Mouse (Mus musculus) forelimb bud, embryonic 11.5 days (tissue): ENCODE measurements around the gene Clrn3.
"Not testable (repeated sequence)": the region's sequence is repeated elsewhere in the genome, so short reads cannot be mapped to it uniquely, and the experiment has no call there.

Experiments
- DNase-seq: peaks from one replicate; pipeline ENCODE4 v3.0.0-alpha.2; 2012; ENCODE audit warnings: low read depth, low spot score

Gene Clrn3

DNA sequence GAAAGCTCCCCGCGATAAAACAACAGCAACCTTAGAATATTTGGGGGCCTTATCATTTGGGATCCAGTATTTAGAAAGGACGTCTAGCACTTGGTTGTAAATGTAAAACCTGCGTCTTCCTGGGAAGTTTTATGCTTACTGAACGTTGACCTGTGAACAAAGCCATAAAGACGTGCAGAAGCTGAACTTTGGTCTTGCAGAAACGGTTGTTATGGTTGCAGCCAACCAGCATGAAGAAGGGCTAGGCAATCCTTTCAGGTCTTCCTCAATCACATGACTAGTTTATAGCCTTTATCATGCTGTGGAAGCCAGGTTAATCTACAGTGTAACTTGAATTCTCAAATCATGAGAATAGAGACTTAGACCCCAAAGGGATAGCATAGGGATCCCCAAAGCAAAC, at the start of gene Clrn3:
Clrn3 (minus strand) TSS at position 140 of the 400 bp plus-strand sequence.
- DNase-seq, result no peak

DNA sequence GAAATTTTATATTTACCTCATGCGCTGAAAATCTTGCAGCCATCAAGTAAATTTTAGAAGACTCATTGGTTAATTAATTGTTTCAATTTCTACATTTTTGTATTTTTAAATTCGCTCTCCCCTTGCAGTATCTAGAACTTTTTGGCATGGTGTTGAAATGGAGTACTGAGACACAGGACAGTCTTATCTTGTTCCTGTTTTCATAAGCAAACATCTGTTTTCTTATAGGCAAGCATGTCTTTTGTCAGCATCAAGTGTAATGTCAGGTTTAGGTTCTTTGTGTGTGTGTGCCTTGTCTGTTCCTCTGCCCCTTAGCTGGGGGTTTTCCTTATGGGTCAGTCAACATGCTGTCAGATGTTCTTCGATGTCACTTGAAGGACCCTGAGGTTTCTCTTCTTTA, 47.9 kb upstream of the Clrn3 start:
- DNase-seq, result no peak

DNA sequence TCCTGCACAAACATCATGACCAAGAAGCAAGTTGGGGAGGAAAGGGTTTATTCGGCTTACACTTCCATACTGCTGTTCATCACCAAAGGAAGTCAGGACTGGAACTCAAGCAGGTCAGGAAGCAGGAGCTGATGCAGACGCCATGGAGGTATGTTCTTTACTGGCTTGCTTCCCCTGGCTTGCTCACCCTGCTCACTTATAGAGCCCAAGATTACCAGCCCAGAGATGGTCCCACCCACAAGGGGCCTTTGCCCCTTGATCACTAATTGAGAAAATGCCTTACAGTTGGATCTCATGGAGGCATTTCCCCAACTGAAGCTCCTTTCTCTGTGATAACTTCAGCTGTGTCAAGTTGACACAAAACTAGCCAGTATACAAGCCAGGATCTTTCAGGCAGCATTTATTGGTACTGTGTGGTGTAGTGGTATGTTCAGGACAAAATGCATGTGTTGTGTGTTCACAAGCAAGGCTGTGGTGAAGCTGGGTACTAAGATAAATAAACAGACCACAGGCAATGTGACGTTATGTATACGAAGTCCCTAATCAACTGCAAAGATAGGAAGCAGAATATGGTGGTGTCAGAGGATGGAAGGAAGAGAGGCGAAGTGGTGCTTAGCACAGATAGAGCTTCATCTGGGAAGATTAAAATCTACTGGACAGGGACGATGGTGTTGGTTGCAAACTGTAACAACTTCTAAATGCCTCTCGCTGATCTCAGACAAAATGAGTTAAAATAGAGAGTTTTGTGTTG, 47.0 kb upstream of the Clrn3 start:
- not testable (repeated sequence) for DNase-seq

DNA sequence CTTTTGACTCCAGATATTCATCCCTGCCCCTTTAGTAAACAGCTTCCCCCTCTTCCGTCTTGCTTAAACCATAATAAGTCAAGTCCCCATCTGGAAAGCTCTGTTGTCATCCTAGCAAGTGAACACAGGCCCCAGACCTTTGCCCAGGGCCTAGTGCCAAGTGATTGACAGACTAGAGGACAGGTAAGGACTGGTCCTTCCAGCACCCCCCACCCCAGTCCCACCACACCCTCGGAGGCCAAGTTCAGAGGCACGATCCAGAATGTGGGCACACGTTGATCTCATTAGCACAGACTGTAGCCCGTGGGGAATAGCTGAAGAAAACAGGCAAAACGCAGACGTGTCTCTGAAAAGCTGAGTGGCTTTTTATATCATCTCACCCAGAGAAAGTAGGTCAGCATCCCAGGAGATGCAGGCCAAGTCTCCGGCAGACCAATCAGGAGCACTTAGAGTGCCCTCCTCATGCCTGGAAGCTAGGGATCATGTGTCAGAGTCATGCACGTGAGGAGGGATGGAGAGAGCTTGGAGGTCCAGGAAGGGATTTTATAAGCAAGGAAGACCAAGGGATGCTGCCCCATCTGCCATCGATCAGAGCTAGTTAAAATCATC, 43.6 kb upstream of the Clrn3 start:
- DNase-seq, result peak; percentile 30

DNA sequence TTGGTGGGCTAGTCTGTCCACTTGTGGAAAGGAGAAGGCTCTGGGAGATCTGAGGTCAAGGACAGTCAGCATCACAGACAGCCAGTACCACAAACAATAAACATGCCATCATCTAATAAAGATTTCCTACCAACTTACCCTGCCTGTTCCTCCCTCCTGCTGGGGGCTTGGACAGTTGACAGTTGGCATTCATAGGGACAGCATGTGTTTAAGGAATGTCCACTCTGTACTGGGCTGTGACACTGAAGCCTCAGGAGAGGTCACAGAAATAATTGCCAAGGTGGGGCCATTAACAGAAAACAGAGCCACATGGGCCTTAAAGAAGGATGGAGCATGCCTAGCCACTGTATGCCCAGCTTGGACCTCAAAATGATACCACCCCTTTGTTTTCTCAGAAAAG, 42.9 kb upstream of the Clrn3 start:
- DNase-seq, result no peak

DNA sequence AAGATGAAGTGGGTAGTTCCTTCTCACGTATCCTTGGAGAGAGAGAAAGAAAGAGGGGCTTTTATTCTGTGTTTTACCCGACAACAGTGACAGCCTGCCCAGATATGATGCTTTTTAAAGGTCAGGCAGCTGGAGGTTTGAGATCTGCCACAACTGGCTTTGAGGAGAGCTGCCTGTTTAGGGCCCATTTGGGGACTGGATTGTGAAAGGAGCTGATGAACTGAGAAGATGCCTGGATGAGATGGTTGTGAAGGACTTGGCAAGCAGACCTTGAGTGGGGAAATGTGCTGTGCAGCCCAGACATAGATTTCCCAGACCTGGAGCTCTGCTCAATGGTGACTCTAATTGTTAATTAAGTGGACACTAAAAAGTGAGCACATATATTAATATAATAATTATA, 40.1 kb upstream of the Clrn3 start:
- DNase-seq, result no peak

DNA sequence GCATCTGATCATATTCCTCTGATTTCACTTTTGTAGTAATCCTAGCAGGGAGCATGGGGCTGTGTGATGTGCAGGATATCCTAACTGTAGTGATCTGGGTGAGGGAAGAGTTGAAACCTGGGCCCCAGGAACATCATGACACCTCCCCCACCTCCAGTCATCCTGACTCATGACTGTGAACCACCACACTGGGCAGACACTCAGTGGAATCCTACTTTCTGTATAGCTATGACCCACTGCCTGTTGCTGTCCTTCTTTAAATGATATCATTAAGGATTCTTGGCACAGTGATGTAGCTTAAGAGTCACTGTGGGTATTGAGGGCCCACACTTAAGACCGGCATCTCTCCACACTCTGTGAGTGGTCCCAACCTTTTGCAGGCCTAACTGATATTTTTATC, 39.1 kb upstream of the Clrn3 start:
- DNase-seq, result no peak

DNA sequence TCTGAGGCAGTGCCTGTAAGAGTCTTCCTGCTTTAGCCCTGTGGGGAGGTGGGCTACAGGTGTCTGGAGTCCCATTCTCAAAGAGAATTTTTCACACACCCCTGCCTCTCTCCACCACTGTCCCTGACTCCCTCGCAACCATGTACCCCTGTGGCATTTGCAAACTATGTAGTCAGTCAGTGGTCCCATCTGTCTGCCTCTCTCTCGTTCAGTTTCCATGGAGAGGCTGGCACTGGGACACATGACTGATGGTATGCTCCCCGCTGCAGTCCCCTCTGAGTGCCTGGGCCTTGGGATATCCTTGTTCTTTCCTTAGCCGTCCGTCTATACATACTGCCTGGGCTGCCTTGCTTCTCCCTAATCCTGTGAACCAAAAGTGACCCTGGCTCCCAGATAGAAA, 37.6 kb upstream of the Clrn3 start:
- no peak for DNase-seq

DNA sequence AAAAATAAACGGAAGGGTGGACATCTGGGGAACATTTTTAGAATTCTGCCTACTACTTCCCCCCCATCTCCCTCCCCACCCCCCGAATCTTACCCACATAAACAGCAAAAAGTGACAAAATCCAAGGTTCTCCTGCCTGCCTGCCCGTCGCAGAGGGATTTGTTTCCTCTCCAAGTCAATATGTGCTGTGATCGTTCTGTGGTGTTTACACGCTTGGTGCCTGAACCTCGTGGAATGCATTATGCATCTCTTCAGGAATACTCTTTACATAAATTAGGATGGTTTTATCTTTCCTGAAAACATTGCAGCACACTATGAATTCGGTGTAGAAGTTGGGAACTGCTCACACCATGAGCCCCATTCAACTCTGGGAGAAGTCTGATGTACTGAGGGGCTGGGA, 35.6 kb upstream of the Clrn3 start:
- DNase-seq, result no peak

DNA sequence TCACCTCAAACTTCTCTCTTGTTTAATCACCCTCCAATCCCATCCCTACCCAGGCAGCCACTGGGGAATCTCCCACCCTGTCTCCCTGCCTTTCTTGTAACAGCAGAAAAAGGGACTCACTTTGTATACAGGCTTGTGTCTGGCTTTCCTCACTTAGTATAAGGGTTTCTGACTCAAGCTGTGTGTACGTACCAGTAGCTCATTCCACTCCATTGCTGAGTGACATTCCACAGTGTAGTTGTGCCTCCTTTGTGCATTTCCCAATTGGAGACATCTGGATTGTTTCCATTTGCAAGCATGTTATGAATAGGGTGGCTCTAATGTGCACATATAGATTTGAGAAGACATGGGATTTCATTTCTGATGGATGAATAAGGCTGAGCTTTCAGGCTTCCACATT, 31.8 kb upstream of the Clrn3 start:
- DNase-seq, result no peak

DNA sequence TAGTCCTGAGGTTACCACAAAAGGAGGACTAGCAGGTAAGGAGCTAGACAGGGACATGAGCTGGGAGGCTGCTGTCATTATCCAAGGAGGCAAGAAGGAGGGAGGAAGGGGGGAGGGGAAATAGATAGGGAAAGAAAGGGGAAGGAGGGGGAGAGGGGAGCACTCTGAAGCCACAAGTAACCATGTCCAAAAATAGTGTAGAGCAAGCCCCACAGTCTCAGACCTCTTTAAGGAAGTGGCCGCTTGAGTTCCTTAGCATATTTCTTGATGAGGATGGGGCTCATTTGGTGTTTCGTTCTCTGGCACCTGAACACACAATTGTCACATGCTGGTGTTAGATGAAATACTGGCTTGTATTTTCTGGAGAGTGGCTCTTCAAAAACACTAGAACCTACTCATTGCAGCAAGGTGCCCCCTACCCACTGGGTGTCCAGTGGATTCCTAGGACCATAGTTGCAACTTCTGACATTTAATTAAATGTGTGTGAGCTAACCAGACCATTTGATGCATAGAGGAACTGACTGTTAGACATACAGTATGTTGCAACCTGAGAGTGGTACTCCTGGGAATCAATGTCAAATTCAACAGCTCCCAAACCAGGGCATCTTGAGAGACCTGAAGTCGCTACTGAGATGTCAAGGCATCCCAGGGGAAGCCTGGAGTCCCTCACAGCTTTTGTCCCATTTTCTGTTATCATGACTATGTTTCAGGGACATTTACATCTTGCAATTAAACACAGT, 28.4 kb upstream of the Clrn3 start:
- DNase-seq, result no peak

DNA sequence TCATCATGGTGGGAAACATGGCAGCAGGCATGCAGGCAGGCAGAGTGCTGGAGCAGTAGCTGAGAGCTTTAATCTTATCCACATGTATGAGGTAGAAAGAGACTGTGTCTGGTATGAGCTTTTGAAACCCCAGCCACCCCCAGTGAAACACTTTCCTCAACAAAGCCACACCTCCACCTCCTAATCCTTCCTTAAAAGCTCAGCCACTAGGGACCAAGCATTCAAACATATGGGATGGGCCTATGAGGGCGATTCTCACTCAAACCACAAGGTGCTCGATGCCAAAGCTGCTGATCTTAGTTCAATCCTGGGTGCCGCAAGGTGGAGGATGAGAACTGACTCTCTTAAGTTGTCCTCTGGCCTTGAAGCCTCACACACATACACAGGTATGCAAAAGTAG, 25.1 kb upstream of the Clrn3 start:
- DNase-seq, result no peak

DNA sequence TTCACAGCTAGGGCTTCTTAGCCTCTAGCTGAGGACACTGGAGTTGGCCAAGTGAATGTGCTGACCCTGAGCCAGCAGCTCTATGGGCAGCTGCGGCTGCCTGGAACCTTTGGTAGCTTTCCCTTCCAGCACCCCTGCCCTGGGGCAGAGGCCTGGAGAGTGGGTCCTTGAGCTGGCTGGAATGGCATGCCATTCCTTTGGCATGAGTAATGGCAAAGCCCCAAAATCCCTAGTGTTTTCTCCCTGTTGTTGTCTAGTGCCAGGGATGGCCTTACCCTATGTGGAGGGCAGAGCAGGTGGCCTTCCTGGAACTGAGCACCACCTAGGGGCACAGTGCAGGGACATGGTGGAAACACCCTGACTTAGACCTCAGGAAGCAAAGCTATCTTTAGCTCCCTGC, 23.1 kb upstream of the Clrn3 start:
- DNase-seq, result no peak

DNA sequence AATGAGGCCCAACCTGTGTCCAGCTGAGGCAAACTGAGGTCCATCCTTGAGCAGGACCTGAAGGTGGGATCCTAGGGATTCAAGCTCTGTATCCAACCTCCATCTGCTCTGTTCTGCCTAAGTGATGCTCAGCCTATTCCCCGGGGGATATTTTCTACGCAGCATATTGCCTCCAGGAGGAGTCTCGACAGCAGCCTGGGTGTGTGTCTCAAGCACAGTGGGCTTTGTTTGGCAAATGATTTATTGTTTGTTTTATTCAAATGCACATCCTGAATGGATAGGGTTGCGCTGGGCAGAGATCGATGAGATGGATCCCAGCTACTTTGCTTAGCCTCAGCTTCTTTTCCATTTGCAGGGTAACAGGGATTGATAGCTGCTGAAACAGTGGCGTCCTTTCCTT, 20.0 kb upstream of the Clrn3 start:
- no peak for DNase-seq

DNA sequence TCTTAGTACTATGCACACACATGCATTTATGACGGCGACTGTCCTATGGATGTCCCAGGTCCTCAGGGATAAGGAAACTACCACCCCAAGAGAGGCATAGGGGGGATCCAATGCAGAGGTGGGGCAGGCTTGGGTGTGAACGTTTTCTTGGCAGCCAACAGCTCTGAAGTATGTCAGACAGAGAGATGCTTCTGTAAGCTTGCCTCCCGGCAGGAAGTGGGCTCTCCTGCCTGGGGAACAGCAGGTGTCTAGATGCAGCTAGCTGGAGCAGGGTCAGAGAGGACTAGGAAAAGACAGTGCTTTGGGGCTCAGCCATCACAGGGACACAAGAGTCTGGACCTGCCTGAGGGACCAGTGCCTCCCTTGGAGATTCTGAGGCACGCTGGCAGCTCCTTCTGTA, 18.1 kb upstream of the Clrn3 start:
- DNase-seq, result no peak

DNA sequence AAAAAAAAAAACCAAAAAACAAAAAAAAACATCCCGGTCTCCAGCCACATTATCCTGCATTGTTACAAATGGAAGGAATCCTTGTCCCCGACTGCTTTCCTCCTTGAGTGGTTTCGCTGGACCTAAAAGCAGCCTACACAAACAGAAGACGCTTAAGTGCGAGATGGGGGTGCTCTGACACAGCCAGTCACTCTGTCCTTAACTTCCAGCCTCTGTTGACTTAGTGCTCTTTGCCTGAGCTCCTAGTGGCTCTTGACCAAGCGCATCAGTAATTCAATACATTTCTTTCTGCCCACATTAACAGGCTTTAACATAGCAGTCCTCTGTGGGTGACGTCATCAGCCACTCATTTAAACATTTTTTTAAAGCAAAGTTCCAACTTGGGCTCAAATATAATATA, 17.5 kb upstream of the Clrn3 start:
- no peak for DNase-seq

DNA sequence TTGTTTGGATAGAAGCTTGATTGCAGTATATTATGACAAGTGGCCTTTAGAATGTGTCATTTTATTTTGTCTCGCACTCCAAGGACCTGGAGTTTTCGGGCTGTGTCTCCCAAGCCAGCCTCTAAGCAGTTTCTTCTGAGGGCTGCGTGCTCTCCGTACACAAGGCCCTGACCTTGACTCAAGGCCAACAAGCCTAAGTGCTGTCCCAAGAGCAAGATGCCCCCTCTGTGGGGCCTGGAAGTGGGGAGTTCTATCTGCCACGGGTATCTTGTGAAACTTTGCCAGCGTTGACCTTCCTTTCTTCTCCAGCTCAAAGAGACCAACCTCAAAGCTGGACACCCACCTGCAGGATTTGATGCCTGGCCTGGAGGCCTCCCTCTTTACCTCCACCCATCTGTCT, 15.9 kb upstream of the Clrn3 start:
- DNase-seq, result no peak

DNA sequence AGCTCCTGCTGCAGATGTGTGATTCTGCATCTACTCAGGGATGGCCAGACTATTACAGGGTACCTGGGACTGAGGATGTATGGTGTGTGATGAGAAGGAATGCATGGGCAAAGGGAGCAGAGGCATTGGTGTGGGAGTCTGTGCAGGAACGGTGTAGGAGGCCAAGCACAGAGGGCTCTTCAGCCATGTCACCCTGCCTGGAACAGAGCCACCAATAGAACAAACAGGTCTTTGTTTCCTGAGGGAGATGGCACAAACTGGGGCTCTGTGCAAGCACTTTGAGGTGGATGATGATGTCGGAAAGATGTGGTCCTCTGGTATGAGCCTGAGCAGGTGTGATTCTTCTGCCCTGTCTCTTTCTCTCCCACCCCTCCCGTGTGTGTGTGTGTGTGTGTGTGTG, 14.6 kb upstream of the Clrn3 start:
- no peak for DNase-seq

DNA sequence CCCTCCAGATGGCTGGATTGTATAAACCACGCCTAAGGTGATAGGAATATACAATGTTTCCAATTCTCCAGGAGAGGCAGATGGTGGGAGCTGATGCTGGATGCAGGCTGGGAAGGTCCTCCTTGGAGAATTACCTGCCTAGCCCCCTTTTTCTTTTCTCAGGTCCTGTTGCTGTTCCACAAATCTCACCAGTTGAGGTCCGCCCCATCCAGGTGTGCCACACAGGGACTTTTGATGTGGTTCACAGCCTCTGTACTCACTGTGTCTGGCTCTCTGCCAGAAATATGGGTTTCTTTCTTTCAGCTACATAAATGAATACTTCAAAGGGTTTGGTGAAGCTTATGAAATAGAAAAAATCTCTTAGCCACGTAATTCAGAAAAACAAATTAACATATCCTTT, 13.8 kb upstream of the Clrn3 start:
- no peak for DNase-seq

DNA sequence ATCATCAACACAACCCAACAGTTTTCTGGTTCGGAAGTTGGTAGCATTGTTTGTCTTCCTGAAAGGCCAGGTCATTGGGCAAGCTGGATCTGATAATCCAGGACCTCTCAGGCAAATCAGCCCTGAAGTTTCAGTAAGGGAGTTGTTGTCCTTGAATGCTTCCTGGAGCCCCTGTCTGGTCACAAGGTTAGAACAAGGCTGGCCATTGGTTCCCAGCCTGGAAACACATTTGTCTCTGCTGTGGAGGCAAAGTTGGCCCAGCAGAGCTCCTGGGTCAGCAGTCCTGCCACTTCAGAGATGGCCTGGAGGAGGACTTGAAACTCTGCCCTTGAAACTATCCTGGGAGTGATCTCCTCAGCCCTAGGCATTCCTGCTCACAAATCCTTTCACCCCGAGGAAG, 11.0 kb upstream of the Clrn3 start:
- DNase-seq, result no peak

DNA sequence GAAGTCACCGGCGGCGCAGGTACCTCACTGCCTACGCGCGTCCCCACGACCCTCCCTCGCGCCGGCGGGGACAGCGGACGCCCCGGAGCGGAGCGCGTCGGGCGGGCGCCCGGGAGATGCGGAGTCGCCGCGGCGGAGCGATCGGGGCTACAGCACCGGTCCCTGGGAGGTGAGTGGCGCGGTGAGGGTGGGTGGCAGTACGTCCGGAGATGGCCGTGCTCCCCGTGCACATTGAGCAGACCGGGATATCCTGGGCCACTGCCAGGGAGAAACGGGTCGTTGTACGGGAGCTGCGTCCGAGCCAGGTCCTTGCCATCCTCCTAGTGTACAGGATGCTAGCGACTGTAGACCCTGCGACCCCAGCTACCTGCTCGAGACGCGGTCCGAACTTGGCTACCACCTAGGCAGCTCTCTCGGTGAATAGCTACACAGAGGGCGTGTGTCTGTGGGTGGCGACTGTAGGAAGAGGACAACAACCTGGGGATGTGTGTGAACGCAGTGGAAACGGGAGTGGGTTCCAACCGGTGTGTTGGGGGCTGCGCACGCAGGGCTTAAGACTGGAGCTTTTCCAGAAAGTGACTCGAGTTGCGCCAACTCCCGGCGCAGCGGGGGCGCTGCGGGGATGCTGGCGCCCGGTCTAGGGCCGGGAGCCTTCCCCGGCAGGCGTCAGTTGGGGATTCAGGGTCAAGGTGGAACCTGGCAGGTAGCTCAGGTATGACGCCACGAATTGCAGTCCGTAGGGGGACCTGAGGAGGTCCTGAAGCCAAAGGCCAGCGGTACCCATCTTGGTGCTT, 9.7 kb upstream of the Clrn3 start:
- DNase-seq, result no peak

DNA sequence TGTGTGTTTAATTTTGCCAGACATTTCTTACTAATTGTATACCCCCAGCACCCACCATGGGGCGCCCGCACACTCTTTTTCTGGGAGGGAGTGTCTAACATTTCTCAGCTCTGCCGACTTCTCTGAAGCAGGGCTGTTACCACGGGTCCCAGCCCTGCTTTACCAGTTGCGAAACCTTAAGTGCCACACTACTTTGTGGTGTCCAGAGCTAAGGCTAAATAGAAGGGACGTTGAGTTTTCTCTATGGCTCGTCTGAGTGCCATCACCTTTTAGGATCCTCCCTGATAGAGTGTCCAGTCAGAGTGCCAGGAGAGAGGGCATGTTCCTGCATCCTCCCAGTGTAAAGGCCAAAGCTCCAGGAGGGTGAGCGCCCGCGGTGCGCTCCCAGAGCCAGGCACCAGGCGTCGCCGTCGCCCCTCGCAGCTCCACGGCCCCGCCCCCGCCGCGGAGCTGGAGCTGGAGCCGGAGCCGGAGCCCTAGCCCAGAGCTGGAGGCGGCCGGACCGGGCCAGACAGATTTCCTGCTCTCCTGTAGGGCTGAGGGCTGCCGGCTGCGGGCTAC, 9.0 kb upstream of the Clrn3 start, which contains the start of gene Ptpre:
Ptpre (plus strand) TSS at position 141 of the 561 bp plus-strand sequence.
- peak; percentile 76 for DNase-seq
